Mouse (Mus musculus) brown adipose tissue, adult 24 weeks (tissue): ENCODE data around the gene Pgam2. TPM values are rescaled to one million over a fixed set of nuclear protein-coding genes. Genes with fewer than 3 reads are reported as not detected.
"Not testable (repeated sequence)": the region's sequence is repeated elsewhere in the genome, so short reads cannot be mapped to it uniquely, and the experiment has no call there.

Experiments
- H3K27ac ChIP-seq: fragments of 200-500 bp; replicated peaks from 2 replicates; pipeline ENCODE4 v1.5.1; 2012; ENCODE audit warnings: low read depth, mild to moderate bottlenecking, low read length
- H3K4me1 ChIP-seq: fragments of 200-500 bp; 2 replicates; pipeline ENCODE4 v1.6.1; 2012; ENCODE audit warnings: low read length, mixed read lengths; ENCODE audit not compliant: control insufficient read depth, insufficient read depth, insufficient read length
- H3K4me3 ChIP-seq: fragments of 200-500 bp; 2 replicates; pipeline ENCODE4 v1.5.1; 2012; ENCODE audit warnings: low read depth, mild to moderate bottlenecking, low read length, moderate library complexity; ENCODE audit not compliant: insufficient read depth
- polyA plus RNA-seq: library from polyadenylated mRNA; stranded (reverse); fragments of >200 nt; gene quantifications from 2 replicates; pipeline ENCODE4 v1.2.4, GENCODE M21; 2012; ENCODE audit not compliant: missing spikeins, insufficient read depth, insufficient read length

Pgam2 gene
- polyA plus RNA-seq, 1 experiment = 40.4 TPM

- Histone ChIP-seq H3K4me3 (no peak overlapping the region), H3K4me1 (no peaks in the 10 kb centered on the region), H3K27ac (no peak overlapping the region)
Observed at GRCm38 (mm10) chr11:5829327-5829726, 25.8 kb upstream of the Pgam2 start.

GRCm38 (mm10) chr11:5828509-5829191 lies 25.1 kb upstream of the Pgam2 start:
- Histone ChIP-seq H3K27ac (no peak overlapping the region), H3K4me1 (no peaks in the 10 kb centered on the region), H3K4me3 (no peak overlapping the region)

- no peaks in the 10 kb centered on the region for H3K4me1 ChIP-seq
- H3K27ac ChIP-seq = no peak overlapping the region
- H3K4me3 ChIP-seq = no peak overlapping the region
Observed at GRCm38 (mm10) chr11:5827931-5828330, 24.4 kb upstream of the Pgam2 start.

DNA sequence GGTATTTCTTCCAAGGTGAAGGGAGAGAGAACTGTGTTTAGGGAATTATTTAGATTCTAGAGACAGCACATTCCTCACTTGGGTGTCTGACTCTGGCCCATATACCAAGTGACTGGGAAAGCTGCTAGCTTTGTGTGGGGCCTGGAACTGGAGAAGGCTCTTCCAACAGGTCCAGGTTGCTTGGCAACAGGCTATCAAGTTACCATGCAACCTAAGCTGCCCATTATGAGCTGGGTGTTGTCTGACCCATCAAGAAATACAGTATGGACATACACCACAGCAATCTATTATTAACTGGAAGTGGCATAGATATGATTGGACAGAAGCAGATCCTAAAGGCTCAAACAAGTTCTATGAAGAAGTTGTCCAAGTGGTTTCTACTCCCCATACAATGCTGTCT lies 21.9 kb upstream of the Pgam2 start:
- Histone ChIP-seq H3K27ac (no peak overlapping the region), H3K4me1 (no peaks in the 10 kb centered on the region), H3K4me3 (no peak overlapping the region)

- no peak overlapping the region for H3K4me3 ChIP-seq
- no peaks in the 10 kb centered on the region for H3K4me1 ChIP-seq
- no peak overlapping the region for H3K27ac ChIP-seq
Observed at GRCm38 (mm10) chr11:5819223-5819622, 15.7 kb upstream of the Pgam2 start.

- H3K4me1 ChIP-seq = no peaks in the 10 kb centered on the region
- no peak overlapping the region for H3K27ac ChIP-seq
- no peak overlapping the region for H3K4me3 ChIP-seq
Observed at GRCm38 (mm10) chr11:5813381-5813780, 9.8 kb upstream of the Pgam2 start.

GRCm38 (mm10) chr11:5809487-5809886 lies 6.0 kb upstream of the Pgam2 start:
- not testable (repeated sequence) for H3K27ac ChIP-seq, H3K4me1 ChIP-seq, H3K4me3 ChIP-seq

DNA sequence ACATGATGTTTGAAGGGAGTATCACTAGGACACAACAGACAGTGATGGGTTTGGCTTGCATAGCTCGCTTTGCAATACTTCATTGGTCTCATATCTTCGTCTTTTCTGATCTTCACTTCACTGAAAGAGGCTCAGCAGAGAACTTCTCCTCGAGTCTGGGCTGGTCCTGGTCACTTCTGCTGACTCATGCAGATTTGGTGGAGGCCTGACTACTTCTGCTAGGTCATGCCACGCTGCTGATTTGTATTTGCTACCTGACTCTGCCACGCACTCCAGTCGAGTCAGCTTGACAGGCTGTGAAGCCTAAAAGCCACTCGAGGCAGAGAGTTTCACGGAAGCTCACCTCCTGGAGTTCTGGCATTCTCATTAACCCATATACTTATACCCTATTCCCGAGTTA lies 4.4 kb upstream of the Pgam2 start:
- Histone ChIP-seq H3K27ac (no peak overlapping the region), H3K4me3 (no peak overlapping the region), H3K4me1 (no peaks in the 10 kb centered on the region)

DNA sequence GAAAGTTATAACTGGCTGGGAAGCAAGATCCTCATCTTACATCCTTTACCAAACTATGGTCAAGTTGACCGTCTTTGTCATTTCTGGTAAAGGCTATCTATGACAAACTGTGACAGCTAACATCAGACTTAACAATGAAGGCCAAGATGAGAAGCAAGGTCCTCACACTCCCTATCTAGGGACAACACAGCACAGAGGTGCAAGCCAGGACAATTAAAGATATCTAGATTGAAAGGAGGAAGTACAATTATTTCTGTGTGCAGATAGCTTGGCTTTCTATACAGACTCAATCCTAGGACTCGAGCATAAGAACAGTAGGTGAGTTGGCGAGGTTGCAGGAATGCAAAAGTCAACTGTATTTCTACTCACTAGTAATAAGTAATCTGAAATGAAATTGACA lies 2.2 kb upstream of the Pgam2 start:
- no peak overlapping the region for H3K27ac ChIP-seq
- H3K4me3 ChIP-seq = no peak overlapping the region
- H3K4me1 ChIP-seq = peaks cover 12% of the 10 kb centered on the region

- peaks cover 16% of the 10 kb centered on the region for H3K4me1 ChIP-seq
- no peak overlapping the region for H3K27ac ChIP-seq
- no peak overlapping the region for H3K4me3 ChIP-seq
Observed at GRCm38 (mm10) chr11:5804174-5804573, 641 bp upstream of the Pgam2 start.

DNA sequence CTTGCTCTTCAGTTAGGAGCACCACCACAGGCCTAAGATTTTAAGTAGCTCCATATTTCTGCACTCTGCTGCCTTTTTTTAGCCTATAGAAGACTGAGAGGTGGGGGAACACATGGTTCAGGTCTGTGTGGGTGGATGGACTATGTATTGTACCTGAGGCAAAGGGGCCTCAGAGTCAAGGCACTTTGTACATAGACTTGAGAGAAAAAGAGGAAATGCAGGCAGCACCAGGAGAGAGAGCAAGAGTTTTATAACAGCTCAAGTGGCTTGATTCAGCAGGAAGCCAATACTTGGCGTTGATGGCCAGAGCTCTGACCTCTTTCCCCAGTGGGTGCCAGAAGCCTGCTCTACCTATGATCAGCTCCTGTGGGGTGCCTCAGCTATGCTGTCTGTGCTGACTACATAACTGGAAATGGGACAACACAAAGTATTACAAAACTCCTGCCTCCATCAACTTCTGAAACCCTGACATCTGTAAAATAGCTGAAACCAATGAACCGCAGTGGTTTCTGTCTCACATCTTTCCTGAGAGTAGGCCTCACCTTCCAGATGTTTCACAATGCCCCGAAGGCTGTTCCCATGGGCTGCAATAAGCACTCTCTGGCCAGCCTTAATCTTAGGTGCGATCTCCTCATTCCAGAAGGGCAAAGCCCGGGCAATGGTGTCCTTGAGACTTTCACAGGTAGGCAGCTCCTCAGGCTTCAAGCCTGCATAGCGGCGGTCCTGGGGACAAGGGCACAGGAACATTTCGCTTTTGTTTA lies 896 bp downstream of the Pgam2 start:
- peaks cover 16% of the 10 kb centered on the region for H3K4me1 ChIP-seq
- H3K4me3 ChIP-seq = no peak overlapping the region; the same call in 1 of the 2 replicates
- H3K27ac ChIP-seq = no peak overlapping the region

GRCm38 (mm10) chr11:5802005-5802404 lies 1.5 kb downstream of the Pgam2 start:
- no peak overlapping the region for H3K4me3 ChIP-seq
- peaks cover 16% of the 10 kb centered on the region for H3K4me1 ChIP-seq
- no peak overlapping the region for H3K27ac ChIP-seq

GRCm38 (mm10) chr11:5801511-5801910 lies 2.0 kb downstream of the Pgam2 start:
- Histone ChIP-seq H3K27ac (0 out of 2 replicates have a peak overlapping the region, but pooled peaks have one; percentile 16), H3K4me3 (no peak overlapping the region), H3K4me1 (peaks cover 16% of the 10 kb centered on the region)

GRCm38 (mm10) chr11:5799621-5800490 lies 3.7 kb downstream of the Pgam2 start:
- H3K27ac ChIP-seq = no peak overlapping the region
- H3K4me3 ChIP-seq = no peak overlapping the region
- peaks cover 16% of the 10 kb centered on the region for H3K4me1 ChIP-seq

- Histone ChIP-seq H3K4me3 (no peak overlapping the region), H3K4me1 (peaks cover 16% of the 10 kb centered on the region), H3K27ac (no peak overlapping the region)
Observed at GRCm38 (mm10) chr11:5797928-5798327, 5.6 kb downstream of the Pgam2 start.
